Mouse (Mus musculus) kidney, adult 8-10 months (tissue): Measurements from ENCODE around the gene Arrb1.

Source experiments
- DNase-seq, 2 experiments: peaks; one replicate each; pipeline ENCODE4 v3.0.0; 2022

The Arrb1 gene

DNA sequence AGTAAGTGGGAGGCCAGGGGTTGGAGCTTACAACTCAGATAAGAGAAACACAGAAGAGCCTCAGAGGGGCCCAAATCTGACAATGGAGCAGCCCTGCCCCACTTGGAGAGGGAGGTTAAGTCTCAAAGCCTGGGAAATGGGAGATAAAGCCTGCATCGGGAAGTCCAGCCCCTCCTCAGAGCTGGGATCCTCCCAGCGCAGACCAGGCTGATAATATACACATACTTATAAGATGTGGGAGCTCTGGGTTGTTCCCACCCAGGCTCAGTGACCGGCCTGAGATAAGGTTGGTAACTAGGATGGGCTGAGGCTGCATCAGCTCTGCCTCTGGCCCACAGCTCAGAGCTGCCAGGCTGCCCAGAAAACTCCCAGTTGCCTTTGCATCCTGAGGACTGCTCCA lies 106.8 kb downstream of the Arrb1 start:
- DNase-seq: no peak

DNA sequence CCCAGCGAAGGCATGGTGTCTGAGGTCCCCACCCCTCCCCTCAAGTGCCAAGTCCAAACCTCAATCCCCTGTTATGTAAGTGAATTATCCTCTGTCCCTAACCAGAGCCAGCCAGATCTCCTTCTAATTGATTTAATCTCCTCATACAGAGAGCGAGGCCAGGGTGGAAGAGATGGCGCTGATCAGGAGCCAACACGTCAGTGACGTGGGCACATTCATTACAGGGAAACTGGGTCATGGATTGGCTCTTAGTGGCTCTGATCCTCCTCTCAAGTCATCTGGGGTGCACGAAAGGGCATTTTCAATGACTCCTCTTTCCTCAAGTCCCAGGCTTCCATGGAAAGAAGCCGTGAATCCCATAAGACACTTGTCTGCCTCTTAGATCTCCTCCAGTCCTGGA lies 109.4 kb downstream of the Arrb1 start:
- no peak for DNase-seq

DNA sequence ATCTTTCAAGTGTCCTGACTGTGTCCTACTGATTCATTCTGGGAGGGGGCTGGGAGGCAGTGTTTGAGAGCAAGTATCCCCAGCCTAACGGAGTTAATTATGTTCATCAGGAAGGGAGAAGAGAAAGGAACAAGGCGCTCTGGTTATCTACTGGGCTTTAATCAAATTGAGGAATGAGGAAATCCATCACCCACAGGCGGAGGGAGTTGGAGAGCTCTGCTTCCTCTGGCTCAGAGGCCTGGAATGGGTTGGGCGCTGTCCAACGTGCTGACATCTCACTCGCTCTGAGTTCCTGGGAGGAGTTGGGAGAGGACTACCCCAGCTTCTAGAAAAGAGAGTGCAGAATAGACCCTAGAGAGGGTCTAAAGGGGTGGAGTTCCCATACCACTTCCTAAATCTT lies 113.4 kb downstream of the Arrb1 start:
- peak in 1 of 2 experiments; percentile 36 for DNase-seq

DNA sequence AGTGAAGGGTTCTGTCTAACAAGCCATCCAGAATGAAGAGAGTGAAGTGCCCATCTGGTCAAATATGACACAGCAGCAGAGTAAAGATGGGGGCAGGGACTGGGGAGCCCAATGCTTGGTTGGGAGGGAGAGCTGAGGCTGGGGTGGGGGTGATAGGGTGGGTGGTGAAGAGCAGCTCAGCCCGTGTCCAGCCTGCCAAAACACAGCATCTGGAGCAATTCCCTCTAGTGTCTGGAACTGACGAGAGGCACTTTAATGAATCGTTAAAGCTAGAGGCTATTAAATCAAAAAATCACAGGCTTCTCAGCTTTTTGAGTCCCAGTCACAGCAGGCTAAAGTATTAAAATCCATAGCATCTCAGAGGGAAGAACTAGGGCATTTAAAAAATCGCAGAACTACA lies 114.3 kb downstream of the Arrb1 start:
- no peak for DNase-seq

DNA sequence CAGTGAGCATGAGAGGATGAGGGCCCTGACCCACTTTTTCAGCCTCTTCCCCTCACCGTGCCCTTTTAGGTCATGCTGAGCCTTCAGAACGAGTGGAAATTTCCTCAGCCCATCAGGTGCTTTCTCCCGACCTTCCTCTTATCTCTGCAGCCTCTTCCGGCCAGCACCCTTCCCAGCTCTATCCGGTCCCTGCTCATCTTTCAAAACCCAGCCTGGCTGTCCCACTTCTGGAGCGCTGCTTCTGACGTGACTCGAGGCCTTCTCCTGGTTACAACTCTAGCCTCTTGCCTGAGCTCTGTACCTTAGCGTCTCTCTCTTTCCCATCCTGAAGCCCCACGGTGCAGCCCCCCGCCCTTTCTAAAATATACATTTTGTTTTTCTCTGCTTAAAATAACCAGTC lies 119.0 kb downstream of the Arrb1 start:
- no peak for DNase-seq
